Mouse (Mus musculus): ENCODE measurements around the gene Fcmr.

The Fcmr gene

DNA sequence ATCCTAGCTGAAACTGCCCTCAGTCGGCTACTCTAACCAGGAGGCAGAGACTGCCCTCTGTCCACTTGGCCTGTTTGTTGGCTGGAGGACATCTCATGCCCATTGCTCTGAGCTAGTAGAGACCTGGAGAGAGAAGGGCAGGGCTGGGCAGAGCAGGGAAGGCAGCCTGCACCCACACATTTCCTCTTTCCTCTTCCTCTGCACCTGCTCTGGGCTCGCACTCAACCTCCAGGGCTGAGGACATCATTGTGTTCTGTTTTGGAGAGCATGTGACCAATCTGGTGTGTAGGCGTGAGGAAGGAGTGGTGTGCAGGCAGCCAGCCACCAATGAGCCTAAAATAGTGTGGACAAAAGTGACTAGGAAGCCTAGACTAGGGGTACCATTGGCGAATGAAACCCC, 1.2 kb upstream of the Fcmr start:
- peak in 1 of 2 experiments; percentile 38 for DNase-seq

DNA sequence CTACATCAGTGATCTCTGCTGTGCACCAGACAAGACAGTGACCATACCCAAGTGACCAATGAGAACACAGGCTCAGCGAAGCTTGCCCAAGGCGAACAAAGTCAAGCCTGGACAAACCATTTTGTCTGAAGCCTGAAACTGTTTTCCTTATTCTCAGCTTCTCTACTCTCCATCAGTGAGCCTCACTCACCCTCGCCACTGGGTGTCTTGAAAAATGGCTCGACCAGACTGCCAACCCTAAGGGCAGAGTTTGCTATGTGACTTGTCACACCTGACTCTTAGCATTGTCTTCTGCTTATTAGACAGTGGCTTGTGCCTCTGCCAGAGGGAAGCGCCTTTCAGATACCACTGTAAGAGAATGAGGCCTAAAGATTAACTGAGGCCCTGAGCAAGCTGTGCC, 728 bp upstream of the Fcmr start:
- DNase-seq = no peak

DNA sequence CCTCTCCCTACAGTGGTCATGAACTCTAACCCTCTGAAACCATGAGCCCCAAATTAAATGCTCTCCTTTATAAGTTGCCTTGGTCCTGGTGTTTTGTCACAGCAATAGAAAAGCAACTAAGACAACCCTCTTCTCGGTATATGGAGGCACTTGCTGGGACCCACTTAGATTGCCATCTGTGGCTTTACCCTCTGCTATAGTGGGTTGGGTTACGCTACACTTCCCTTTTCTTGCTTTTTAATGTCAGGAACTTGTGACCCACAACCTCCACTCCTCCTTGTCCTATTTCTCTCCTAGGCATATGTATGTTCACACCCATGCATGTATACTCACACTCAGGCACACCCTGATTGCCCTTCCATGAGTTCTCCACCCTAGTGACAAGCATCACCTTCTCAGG, 7.4 kb downstream of the Fcmr start:
- DNase-seq = no peak

DNA sequence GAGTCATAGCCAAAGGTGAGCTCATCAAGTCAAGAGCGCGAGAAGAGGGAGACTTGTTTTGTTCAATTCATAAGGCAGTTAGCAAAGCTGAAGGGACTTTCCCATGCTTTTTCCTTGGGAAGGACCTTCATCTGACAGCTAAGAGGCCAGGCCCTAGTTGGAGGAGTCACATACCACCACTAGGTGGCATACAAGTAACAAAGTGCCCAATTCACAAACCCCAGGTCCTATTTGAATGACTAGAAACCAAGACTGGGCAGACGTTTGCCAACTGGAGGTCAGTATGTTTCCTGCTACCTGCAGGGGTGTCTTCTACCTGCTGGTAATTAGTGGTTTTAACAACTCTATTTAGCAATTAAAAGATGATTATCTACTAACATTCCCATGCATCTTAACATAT, 9.7 kb downstream of the Fcmr start:
- DNase-seq = peak in 1 of 2 experiments; percentile 44

DNA sequence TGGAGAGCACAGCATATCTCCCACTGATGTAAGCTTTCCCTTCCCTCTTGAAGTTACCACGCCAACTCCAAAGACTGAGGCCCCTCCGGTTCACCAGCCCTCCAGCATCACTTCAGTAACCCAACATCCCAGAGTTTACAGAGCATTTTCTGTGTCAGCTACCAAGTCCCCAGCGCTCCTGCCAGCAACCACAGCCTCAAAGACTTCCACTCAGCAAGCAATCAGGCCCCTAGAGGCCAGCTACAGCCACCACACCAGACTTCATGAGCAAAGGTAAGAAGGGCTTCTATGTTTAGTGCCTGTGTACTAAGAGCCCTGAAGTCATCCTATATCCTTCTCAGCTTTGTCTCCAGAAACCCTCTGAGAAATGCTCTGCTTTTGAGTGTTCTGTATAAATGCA, 10.4 kb downstream of the Fcmr start:
- no peak for DNase-seq

DNA sequence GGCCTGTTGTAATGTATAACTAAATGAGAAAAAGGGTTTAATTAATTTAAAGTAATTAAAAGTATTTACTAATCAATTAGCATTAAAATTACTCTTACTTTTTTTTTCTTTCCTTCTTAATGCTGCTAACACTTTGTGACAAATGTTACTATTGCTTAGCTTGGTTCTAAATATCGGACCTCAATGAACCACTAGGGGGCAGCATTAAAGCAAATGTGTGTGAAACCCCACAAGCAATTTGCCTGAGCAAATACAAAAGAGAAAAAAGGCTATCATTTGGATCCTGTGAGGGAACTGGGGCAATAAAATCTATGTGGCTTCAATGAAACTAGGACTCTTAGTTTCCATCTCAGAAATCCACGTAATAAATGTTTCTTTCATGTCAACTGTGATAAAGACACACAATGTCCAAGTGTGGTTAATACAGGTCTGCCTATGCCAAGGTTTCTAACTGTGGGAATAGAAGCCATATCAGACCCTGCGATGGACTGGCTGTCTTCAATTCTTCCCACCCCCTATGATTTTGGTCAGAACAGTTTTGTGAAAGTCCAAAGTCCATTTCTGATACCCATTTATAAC, 11.6 kb downstream of the Fcmr start:
- peak in 1 of 2 experiments; percentile 50 for DNase-seq

DNA sequence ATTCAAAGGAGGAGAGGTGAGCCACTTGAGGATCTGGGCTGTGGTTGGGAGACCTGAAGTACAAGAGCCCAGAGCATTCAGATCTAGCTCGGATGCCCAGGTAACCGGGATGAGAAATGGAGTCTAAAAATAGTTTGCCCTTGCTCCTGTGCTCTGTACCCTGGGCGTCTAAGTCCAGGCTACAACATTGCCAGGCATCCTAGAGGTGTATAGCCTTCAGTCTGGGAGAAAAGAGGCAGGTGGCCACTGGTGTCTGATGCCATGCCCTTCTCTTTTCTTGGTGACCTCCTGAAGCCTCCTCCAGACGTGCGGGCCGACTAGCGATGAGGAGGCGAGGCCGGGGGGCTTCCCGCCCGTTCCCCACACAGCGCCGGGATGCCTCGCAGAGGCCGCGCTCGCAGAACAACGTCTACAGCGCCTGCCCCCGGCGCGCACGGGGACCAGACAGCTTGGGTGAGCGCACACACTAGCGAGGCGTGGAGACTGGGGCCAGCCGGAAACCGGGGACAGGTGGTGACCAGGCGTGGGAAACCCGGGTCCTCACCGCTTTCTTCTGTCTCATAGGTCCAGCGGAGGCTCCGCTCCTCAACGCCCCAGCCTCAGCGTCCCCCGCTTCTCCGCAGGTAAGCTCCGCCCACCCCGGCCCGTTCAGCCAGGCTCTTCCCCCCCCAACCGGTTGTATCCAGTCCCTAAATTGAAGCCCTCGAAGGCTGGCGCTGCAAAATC, 12.6 kb downstream of the Fcmr start:
- DNase-seq = peak in 1 of 2 experiments; percentile 30

DNA sequence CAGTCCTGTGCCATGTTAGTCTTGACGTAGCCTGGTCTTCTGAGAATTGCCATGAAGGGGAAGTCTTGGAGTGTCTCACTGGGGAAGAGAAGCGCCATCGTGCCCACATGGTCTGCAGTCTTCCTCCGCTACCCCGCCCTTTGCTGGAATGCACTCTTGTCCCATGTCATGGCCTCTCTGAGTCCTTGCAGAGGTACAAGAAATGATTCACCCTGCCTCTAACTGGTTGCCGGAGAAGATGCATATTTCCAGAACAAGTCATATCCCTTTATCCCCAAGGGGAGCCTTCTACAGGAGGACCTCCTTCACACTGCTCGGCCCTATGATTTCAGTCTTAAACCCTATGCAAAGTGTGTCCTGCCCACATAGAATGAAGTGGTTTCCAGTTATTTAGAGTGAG, 14.5 kb downstream of the Fcmr start:
- DNase-seq = no peak

DNA sequence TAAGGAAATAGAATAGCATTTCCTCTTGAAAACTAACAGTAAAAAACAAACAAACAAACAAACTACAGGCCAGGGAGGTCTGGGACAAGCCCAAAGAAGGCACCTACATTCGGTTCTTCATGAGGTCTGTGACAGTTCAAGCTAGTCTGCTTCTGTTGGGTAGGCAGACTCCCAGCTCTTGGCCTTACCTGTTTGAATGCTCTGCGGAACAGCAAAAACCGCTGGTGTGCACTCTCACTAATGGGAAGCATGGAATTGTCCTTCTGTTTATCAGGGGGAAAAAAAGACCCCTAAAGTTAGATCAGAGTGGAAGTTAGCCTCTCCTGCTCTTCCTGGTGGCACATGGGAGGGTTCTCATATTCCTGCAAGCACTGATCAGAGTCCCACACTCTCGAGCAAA, 17.7 kb downstream of the Fcmr start:
- no peak for DNase-seq

DNA sequence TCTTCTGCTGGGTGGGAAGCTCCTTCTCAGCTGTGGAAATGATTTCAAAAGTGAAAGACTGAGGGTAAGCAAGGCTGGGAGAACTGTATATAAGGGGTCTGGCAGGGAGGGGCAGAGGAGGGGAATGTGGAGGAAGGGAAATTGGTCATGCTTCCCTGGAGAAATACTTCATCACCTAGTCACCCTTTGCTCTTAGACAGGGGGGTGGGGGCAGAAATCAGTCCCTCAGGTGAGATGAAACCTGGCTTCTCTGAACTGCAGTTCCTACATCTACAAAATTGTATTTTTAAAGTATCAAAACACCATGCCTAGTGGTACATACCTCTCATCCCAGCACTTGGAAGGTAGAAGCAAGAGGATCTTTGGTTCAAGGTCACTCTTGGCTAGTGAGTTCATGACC, 21.9 kb downstream of the Fcmr start, which contains the start of gene Il24:
TSS of gene Il24 (minus strand) at position 101 of the 400 bp plus-strand sequence.
- DNase-seq = no peak

DNA sequence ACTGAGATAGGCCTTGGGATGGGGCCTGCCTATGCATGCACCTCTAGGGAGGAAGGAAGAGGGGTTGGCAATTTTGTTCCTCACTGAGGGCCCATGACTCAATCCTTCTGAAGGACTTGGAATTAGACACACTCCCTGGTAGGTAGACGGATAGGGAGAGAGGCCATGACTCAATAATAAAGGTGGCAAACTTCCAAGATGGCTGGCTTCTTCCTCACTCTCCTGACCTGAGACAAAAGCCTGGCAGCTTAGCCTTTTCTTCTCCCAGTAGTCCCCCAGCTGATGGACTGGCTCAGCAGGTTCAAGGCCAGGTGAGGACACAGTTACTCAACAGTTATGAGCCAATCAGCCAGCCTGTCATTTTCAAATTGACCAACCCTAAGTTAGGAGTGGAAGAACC, 27.0 kb downstream of the Fcmr start:
- no peak for DNase-seq

DNA sequence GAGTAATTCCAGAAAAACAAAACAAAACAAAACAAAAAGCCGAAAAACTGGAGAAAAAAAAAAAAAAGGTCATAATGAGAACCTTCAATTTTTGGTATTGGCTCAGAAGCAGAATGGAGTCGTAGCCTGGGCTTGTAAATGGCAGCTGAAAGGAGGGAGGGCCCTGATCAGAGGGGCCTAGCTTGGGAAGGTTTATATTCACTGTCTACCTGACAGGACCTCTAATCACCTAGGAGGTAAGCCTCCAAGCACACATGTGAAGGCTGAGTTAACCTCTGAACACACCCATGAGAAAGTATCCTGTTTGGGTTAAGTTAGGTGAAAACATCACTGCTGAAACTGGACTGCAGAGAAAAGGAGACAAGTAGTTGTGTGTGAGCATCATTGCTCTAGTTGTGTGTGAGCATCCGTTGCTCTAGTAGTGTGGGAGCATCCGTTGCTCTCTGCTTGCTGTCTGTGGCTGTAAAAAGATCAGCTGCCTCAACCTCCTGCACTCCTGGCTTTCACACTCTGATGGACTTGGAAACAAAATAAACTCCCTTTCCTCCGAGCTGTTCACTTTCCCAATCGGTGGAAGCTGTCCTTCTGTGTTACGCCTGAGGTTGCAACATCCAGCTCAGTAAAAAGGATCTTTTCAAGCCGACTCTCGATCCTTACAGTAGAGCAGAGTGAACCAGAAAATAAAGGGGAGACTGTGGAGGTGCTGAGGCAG, 28.0 kb downstream of the Fcmr start:
- DNase-seq = no peak

DNA sequence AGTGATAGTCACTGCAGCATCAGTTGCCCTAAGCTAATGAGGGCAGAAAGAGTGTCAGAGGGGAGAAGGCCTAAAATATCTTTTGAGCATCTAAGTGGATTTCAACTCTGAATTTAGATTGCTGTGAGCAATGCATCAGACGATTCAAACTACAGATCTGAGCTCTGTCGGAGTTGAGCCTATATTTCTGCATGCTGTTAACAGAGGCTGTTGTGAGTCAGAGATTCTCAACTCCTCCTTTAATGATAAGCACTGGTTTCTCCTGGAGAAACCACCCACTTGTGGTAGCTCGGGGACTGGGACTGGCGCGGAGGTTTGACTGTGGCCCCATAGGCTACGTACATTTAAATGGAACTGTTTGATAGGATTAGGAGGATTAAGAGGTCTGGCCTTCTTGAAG, 29.0 kb downstream of the Fcmr start:
- no peak for DNase-seq

DNA sequence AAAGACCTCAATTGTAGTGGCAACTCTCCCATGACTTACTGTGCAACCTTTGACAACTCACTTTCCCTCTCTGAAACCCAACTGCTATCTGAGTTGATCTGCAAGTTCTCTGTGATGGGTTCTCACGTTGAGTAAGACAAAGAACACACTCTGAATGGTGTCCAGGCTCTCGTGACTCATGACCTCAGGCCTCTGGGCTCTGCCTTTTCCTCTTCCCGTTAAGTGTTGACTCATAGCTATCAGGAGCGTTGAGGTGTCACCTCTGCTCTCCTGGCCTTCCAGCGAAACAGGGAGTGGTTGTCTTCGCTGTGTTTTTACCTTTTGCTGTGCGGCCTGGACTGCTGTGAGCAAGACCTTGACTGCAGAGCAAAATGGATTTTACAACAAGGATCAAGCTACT, 37.0 kb downstream of the Fcmr start:
- DNase-seq = no peak

DNA sequence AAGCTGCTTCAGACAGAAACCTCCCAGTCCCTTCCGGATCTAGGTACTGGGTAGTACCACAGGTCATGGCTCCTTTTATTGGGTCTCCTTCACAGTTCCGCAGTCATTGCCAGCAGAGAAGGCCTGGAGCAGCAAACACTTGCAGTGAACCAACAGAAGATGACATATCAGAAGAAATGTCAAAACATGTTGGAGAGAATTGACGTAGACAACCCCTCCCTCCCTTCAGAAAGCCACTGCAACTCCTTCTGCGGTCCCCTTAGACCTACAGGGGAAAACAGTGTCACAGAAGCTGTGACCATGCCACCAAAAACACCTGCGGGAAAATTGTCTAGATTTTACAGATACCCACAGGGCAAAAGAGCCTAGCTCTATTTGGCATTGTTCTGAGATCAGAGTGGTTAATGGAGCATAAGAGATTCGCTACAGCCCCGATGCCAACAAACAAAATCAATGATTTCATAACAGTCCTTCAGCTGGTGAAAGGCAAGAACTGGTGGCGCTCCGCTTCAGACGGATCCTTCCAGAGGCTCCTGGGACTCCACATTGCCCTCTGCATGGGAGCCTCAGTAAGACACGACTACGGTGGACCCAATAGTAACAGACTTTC, 46.0 kb downstream of the Fcmr start, which contains the start of gene Il20:
TSS of gene Il20 (minus strand) at position 51 of the 610 bp plus-strand sequence.
- DNase-seq = no peak

DNA sequence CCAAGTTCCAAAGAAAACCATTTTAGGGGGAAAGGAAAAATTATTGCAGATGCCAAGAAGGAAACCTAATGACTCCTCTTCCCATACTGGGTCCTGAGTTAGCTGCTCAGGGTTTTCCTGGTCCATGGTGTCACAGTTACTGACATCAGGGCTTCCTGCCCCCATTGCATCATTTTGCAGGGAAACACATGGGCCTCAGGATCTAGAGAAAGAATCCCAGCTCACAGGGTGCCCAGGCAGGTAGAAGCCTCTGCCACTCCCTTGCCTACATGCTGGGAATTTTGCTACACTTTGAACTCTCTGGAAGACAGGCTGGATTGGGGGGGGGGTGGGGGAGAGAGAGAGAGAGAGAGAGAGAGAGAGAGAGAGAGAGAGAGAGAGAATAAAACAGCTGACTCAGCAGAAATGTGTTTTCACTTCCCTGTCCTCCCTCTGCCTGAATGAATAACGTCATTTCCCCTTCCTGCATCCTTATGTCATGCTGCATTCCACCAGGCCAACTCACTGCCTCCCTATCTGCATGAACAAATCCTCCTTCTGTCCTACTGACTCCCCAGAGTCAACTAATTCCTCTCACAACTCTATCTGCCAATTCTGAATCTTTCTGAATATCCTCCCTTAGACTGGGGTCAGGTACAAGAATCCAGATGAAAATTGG, 53.0 kb downstream of the Fcmr start:
- DNase-seq = no peak

DNA sequence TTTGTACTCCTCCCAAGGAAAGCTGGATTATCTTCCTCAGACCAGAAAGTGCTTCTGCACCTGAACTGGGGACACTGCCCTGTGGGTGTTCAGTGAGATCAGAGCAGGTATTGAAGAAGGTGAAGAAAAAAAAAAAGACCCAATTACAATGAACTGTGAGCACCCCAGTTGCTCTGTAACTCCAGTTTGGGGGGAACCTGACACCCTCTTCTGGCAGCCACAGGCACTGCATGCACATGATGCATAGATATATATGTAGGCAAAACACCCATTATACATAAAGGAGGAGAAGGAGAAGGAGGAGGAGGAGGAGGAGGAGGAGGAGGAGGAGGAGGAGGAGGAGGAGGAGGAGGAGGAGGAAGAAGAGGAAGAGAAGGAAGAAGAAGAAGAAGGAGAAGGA, 61.0 kb downstream of the Fcmr start:
- DNase-seq = peak in 1 of 2 experiments; percentile 7

Data from lung, postnatal 4 days (tissue).